18 mouse cellular contexts compared by ENCODE assay signal in the genomic region with DNA sequence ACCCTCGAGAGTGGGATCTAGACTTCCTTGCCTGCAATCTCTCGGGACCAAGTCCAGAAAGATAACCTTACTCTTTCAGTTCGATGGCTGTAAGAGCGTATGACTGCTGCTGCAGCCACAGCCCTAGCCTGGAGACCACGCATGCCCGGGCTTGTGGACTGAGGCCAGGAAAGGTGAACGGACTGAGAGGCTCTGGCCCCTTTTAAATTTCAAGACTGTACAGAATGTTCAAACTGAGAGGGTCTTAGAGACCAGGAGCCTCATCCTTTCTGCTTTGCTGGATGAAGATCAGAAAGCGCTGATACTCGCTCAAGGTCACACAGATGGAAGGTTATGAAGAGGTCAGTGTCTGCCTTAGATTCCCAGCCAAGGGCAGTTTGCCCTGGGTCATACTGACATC. TPM values are rescaled to one million over a fixed set of nuclear protein-coding genes. Genes with fewer than 3 reads are reported as not detected.
DNase-seq lines count a peak whose midpoint lies in the region; ATAC-seq and TF ChIP-seq lines count a peak whose summit lies in the region.
"Had no signal": no experiment of that assay in that cellular context is flagged by ENCODE, and none has a peak within 500 bp of the region (broad histone marks: within the 10 kb centered on the region; RNA-seq: fewer than 3 reads in every experiment).

No protein-coding gene starts in this region.

- no peak for TF ChIP-seq POLR2A in small intestine, adult 2 months (IDR thresholded peaks at IDR 0.05; ENCODE audit: low read depth, low read length)

- H3K4me1 ChIP-seq in lung, embryonic 16.5 days (replicated peaks; ENCODE audit: control insufficient read depth, insufficient read depth, low read length) = peaks cover 10% of the 10 kb centered on the region
- H3K4me1 ChIP-seq in small intestine, adult 2 months (ENCODE audit: control insufficient read depth, insufficient read depth, insufficient read length, low read length) = peaks cover 8% of the 10 kb centered on the region; the same call in 1 of the 2 replicates
- H3K4me1 ChIP-seq in limb, embryonic 10.5 days = peaks cover 24% of the 10 kb centered on the region

- DNase-seq in cerebellum, postnatal 14 days = peak; percentile 20 to 26
- no peak for DNase-seq in cerebellum, postnatal 25 days
- no peak for DNase-seq in lung, postnatal 25 days (ENCODE audit: low spot score)
- DNase-seq in adrenal gland, postnatal 25 days = peak; percentile 19
- DNase-seq in right cerebral cortex, postnatal 25 days = no peak
- no peak for DNase-seq in limb, embryonic 10.5 days (ENCODE audit: low spot score)
- DNase-seq: cerebellum, adult 18-20 months; embryo, embryonic 11 days; left cerebral cortex, postnatal 4 days; liver, embryonic 13.5 days; lung, postnatal 10 days; thymus, postnatal 4 days had no signal

- no peak overlapping the region for H3K27ac ChIP-seq in lung, embryonic 16.5 days (ENCODE audit: low read length)
- H3K27ac ChIP-seq in small intestine, adult 2 months (ENCODE audit: insufficient read depth, low read depth, low read length) = 0 out of 2 replicates have a peak overlapping the region, but pooled peaks have one; percentile 3
- no peak overlapping the region for H3K27ac ChIP-seq in limb, embryonic 10.5 days
- H3K27ac ChIP-seq: kidney, embryonic 15.5 days; liver, embryonic 13.5 days; neural tube, embryonic 15.5 days had no signal

- no peak overlapping the region for H3K4me2 ChIP-seq in lung, embryonic 16.5 days (ENCODE audit: low read depth, low read length)
- H3K4me2 ChIP-seq: kidney, embryonic 15.5 days; liver, embryonic 13.5 days; neural tube, embryonic 15.5 days had no signal

- ATAC-seq in lung, embryonic 16.5 days (ENCODE audit: low read depth) = no peak
- ATAC-seq: forebrain, embryonic 14.5 days had no signal

- no peak for TF ChIP-seq CTCF in small intestine, adult 2 months (IDR thresholded peaks at IDR 0.05; ENCODE audit: extremely low read depth, insufficient read length, insufficient replicate concordance, low read depth, low read length)

- WGBS in lung, embryonic 16.5 days = 48% methylated on average over 9 of the region's 9 CpGs
- WGBS in small intestine, adult 2 months = 31% methylated on average over 9 of the region's 9 CpGs
- 69% methylated on average over 9 of the region's 9 CpGs for WGBS in limb, embryonic 10.5 days

- no peaks in the 10 kb centered on the region for H3K27me3 ChIP-seq in lung, embryonic 16.5 days (ENCODE audit: control insufficient read depth, insufficient read depth, low read depth, low read length)
- no peaks in the 10 kb centered on the region for H3K27me3 ChIP-seq in small intestine, adult 2 months (ENCODE audit: control insufficient read depth, insufficient read depth, low read length)
- H3K27me3 ChIP-seq in limb, embryonic 10.5 days (ENCODE audit: low read depth, poor library complexity, severe bottlenecking) = peaks cover 7% of the 10 kb centered on the region; the same call in 1 of the 2 replicates
- H3K27me3 ChIP-seq: kidney, embryonic 15.5 days; neural tube, embryonic 15.5 days had no signal

- H3K9me3 ChIP-seq in lung, embryonic 16.5 days (ENCODE audit: control insufficient read depth, low read length) = no peaks in the 10 kb centered on the region
- H3K9me3 ChIP-seq in limb, embryonic 10.5 days (replicated peaks) = no peaks in the 10 kb centered on the region
- H3K9me3 ChIP-seq: kidney, embryonic 15.5 days; liver, embryonic 13.5 days; neural tube, embryonic 15.5 days had no signal

- H3K4me3 ChIP-seq in lung, embryonic 16.5 days (ENCODE audit: low read length) = no peak overlapping the region
- no peak overlapping the region for H3K4me3 ChIP-seq in small intestine, adult 2 months (ENCODE audit: low read depth, low read length)
- H3K4me3 ChIP-seq in limb, embryonic 10.5 days = no peak overlapping the region
- H3K4me3 ChIP-seq: kidney, embryonic 15.5 days; liver, embryonic 13.5 days; neural tube, embryonic 15.5 days had no signal

- H3K9ac ChIP-seq in lung, embryonic 16.5 days (ENCODE audit: low read length) = 0 out of 2 replicates have a peak overlapping the region, but pooled peaks have one; percentile 15
- H3K9ac ChIP-seq: kidney, embryonic 15.5 days; liver, embryonic 13.5 days; neural tube, embryonic 15.5 days had no signal

- H3K36me3 ChIP-seq in lung, embryonic 16.5 days (ENCODE audit: control insufficient read depth, insufficient read depth, low read length) = no peaks in the 10 kb centered on the region
- H3K36me3 ChIP-seq in small intestine, adult 2 months (ENCODE audit: control insufficient read depth, insufficient read depth, low read length) = no peaks in the 10 kb centered on the region; the same call in 1 of the 2 replicates
- no peaks in the 10 kb centered on the region for H3K36me3 ChIP-seq in limb, embryonic 10.5 days
- H3K36me3 ChIP-seq: kidney, embryonic 15.5 days; liver, embryonic 13.5 days; neural tube, embryonic 15.5 days had no signal

RNA-seq across cellular contexts. Expression of gene Arhgef28, which starts 4.8 kb away (rescaled TPM):
- polyA plus RNA-seq in lung, embryonic 16.5 days (2015; fragmentation: Nextera tagmentation; extraction: Ambion mirVana) = 21.7 and 24.4 TPM in 2 replicates
- total RNA-seq in adrenal gland, postnatal 25 days (2021) = 16.0 and 19.8 TPM in 2 replicates
- polyA plus RNA-seq in small intestine, adult 2 months (2012; rRNA removed) = 2.6 and 3.3 TPM in 2 replicates
- polyA plus RNA-seq in limb, embryonic 10.5 days (2016; fragmentation: Nextera tagmentation; extraction: Ambion mirVana) = 5.5 and 11.0 TPM in 2 replicates
- total RNA-seq: MEL had no signal

Comparison
In these comparisons a context has a peak if more than half of its experiments do, and no peak if none do; other contexts are left out.
1. DNase-seq: peak in cerebellum, postnatal 14 days (2 of 2) and adrenal gland, postnatal 25 days (single experiment); none in cerebellum, postnatal 25 days (0 of 2), lung, postnatal 25 days (single experiment), right cerebral cortex, postnatal 25 days (single experiment) and limb, embryonic 10.5 days (single experiment).